Mouse (Mus musculus) brain, adult 2 months (tissue): ENCODE data around the gene Nans.

Experiments used
- DNase-seq: peaks from one replicate; pipeline ENCODE4 v3.0.0; 2011; ENCODE audit warnings: low read depth, low spot score

The Nans gene

GRCm38 (mm10) chr4:46532926-46533325, 43.9 kb downstream of the Nans start:
- DNase-seq: no peak

- DNase-seq: peak; percentile 18
Measured at GRCm38 (mm10) chr4:46533934-46534720, 45.1 kb downstream of the Nans start.

GRCm38 (mm10) chr4:46535094-46535830, 46.2 kb downstream of the Nans start:
- no peak for DNase-seq

GRCm38 (mm10) chr4:46535840-46536361, 46.9 kb downstream of the Nans start, which contains the start of gene Trim14:
Gene Trim14, minus strand, starts transcription at chr4:46536141.
- DNase-seq: peak; percentile 37

- no peak for DNase-seq
Measured at GRCm38 (mm10) chr4:46539167-46539566, 50.1 kb downstream of the Nans start.

GRCm38 (mm10) chr4:46541707-46542106, 52.7 kb downstream of the Nans start:
- no peak for DNase-seq

GRCm38 (mm10) chr4:46543366-46544050, 54.5 kb downstream of the Nans start:
- DNase-seq: no peak

- no peak for DNase-seq
Measured at GRCm38 (mm10) chr4:46544313-46544712, 55.3 kb downstream of the Nans start.

GRCm38 (mm10) chr4:46545498-46545897, 56.5 kb downstream of the Nans start:
- peak; percentile 39 for DNase-seq

GRCm38 (mm10) chr4:46546709-46547108, 57.7 kb downstream of the Nans start:
- no peak for DNase-seq

- no peak for DNase-seq
Measured at GRCm38 (mm10) chr4:46549979-46550378, 60.9 kb downstream of the Nans start.

GRCm38 (mm10) chr4:46550406-46550805, 61.4 kb downstream of the Nans start:
- DNase-seq: no peak
